Mouse (Mus musculus): ENCODE data around the gene Olfr474. TPM values are rescaled to one million over a fixed set of nuclear protein-coding genes. Genes with fewer than 3 reads are reported as not detected.
"Not testable (repeated sequence)": the region's sequence is repeated elsewhere in the genome, so short reads cannot be mapped to it uniquely, and the experiment has no call there.

The Olfr474 gene
- total RNA-seq (2021), result not detected

GRCm38 (mm10) chr7:107954343-107954742, at the start of gene Olfr474:
Gene Olfr474 (plus strand): TSS chr7:107954643.
- intact Hi-C loops (cut with DNase I), result no loop called here
- no peak for DNase-seq

GRCm38 (mm10) chr7:107930146-107930545, 24.3 kb upstream of the Olfr474 start, which contains the start of gene Olfr473:
Gene Olfr473 (plus strand): TSS chr7:107930446.
- DNase-seq, result no peak
- intact Hi-C loops (cut with DNase I), result no loop called here

- intact Hi-C loops (cut with DNase I); DNase-seq: not testable (repeated sequence)
Measured at GRCm38 (mm10) chr7:107952539-107952938, 1.9 kb upstream of the Olfr474 start.

DNA sequence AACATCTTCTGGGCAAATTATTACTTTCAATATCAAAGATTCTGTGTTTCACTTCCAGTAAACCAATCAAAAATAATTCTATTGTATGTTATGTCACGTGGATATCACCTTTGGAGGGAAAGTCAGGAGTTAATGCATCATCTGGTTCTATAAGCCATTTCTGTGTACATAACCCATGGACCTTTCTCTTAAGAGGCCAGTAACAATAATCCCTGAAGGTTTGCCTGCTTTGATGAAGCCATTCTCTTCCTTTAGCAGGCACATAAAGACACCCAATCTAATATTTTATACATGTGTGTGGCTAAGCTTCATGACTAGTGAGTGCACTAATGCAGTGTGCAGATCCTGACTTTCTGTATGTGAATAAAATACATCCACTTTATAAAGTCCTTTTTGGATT, 10.1 kb downstream of the Olfr474 start, which contains the start of gene Olfr476:
TSS of gene Olfr476 (plus strand) at position 301 of the 400 bp plus-strand sequence.
- intact Hi-C loops (cut with DNase I), result no loop called here
- no peak for DNase-seq

- no peak for DNase-seq
- intact Hi-C loops (cut with DNase I), result no loop called here
Measured at GRCm38 (mm10) chr7:107986393-107986792, 31.9 kb downstream of the Olfr474 start, which contains the start of gene Olfr477. Gene Olfr477 (plus strand): TSS chr7:107986693.

Other genes with a start within 250 kb of the Olfr474 start
- not detected for gene Cyb5r2, start 196.6 kb upstream of the Olfr474 start, total RNA-seq (2021)
- not detected for gene Ovch2, start 153.4 kb upstream of the Olfr474 start, total RNA-seq (2021)
- gene Olfr467, start 142.4 kb upstream of the Olfr474 start, total RNA-seq (2021), result not detected
- gene Olfr469, start 129.1 kb upstream of the Olfr474 start, total RNA-seq (2021), result not detected
- not detected for gene Olfr470, start 107.2 kb upstream of the Olfr474 start, total RNA-seq (2021)
- not detected for gene Olfr472, start 56.7 kb upstream of the Olfr474 start, total RNA-seq (2021)
- not detected for gene Olfr473, start 24.2 kb upstream of the Olfr474 start, total RNA-seq (2021)
- not detected for gene Olfr476, start 10.2 kb downstream of the Olfr474 start, total RNA-seq (2021)
- not detected for gene Olfr477, start 32.0 kb downstream of the Olfr474 start, total RNA-seq (2021)
- not detected for gene Olfr478, start 79.3 kb downstream of the Olfr474 start, total RNA-seq (2021)
- gene Olfr479, start 96.0 kb downstream of the Olfr474 start, total RNA-seq (2021), result not detected
- gene Olfr480, start 112.7 kb downstream of the Olfr474 start, total RNA-seq (2021), result not detected
- gene Olfr481, start 125.2 kb downstream of the Olfr474 start, total RNA-seq (2021), result not detected
- gene Olfr482, start 142.9 kb downstream of the Olfr474 start, total RNA-seq (2021), result under 1 TPM; 0.82 to 0.89 TPM
- gene Olfr483, start 146.2 kb downstream of the Olfr474 start, total RNA-seq (2021), result not detected
- gene Olfr484, start 172.8 kb downstream of the Olfr474 start, total RNA-seq (2021), result not detected
- not detected for gene Olfr485, start 205.2 kb downstream of the Olfr474 start, total RNA-seq (2021)
- gene Olfr486, start 218.1 kb downstream of the Olfr474 start, total RNA-seq (2021), result not detected

Data from heart, postnatal 10 days (tissue).